Mouse (Mus musculus) C2C12 (cell line): ENCODE data around the gene Aspscr1. TPM values are rescaled to one million over a fixed set of nuclear protein-coding genes. Genes with fewer than 3 reads are reported as not detected.

Experiments used
- H3K27me3 ChIP-seq: one replicate; pipeline ENCODE4 v1.6.1; 2011; ENCODE audit not compliant: control insufficient read depth, insufficient read depth, insufficient read length
- H3K36me3 ChIP-seq: one replicate; pipeline ENCODE4 v1.6.1; 2011; ENCODE audit not compliant: control insufficient read depth, insufficient read depth
- H3K4me3 ChIP-seq: one replicate; pipeline ENCODE4 v1.5.1; 2011; ENCODE audit warnings: mild to moderate bottlenecking, control low read depth; ENCODE audit not compliant: poor library complexity, insufficient read depth, severe bottlenecking
- H3K79me2 ChIP-seq: one replicate; pipeline ENCODE4 v1.6.1; 2011; ENCODE audit not compliant: control insufficient read depth, insufficient read depth
- H3K79me3 ChIP-seq: one replicate; pipeline ENCODE4 v1.6.1; 2011; ENCODE audit warnings: low read depth, control low read depth
- H3ac ChIP-seq: one replicate; pipeline ENCODE3; 2011; ENCODE audit warnings: low read depth; ENCODE audit not compliant: control insufficient read depth, insufficient read length
- CEBPB ChIP-seq: IDR thresholded peaks from one replicate; pipeline ENCODE4 v1.6.1; 2011; ENCODE audit warnings: low read depth, mild to moderate bottlenecking, control low read depth, moderate library complexity
- CTCF ChIP-seq: IDR thresholded peaks from one replicate; pipeline ENCODE4 v1.5.1; 2011; ENCODE audit not compliant: control insufficient read depth, insufficient read depth, insufficient read length
- FOSL1 ChIP-seq: IDR thresholded peaks from one replicate; pipeline ENCODE4 v1.8.0; 2011; ENCODE audit warnings: mild to moderate bottlenecking, low read length; ENCODE audit not compliant: poor library complexity, insufficient read depth, severe bottlenecking
- MAX ChIP-seq: IDR thresholded peaks from one replicate; pipeline ENCODE4 v1.6.1; 2011; ENCODE audit warnings: mild to moderate bottlenecking, control low read depth
- MYOD1 ChIP-seq: IDR thresholded peaks from one replicate; pipeline ENCODE4 v1.6.1; 2011; ENCODE audit warnings: low read depth; ENCODE audit not compliant: control insufficient read depth, insufficient read length
- MYOG ChIP-seq: IDR thresholded peaks from one replicate; pipeline ENCODE4 v1.6.1; 2011; ENCODE audit not compliant: control insufficient read depth, insufficient read length; ENCODE audit errors: extremely low read depth
- USF1 ChIP-seq: IDR thresholded peaks from one replicate; pipeline ENCODE4 v1.6.1; 2011; ENCODE audit warnings: low read depth, mild to moderate bottlenecking, control low read depth, moderate library complexity
- polyA plus RNA-seq: library from polyadenylated mRNA; unstranded; fragments of >200 nt; fragmentation: generic; extraction: Trizol; gene quantifications from one replicate; pipeline ENCODE4 v1.2.1, GENCODE M21; 2012; ENCODE audit warnings: missing spikeins

The Aspscr1 gene
- polyA plus RNA-seq, 1 experiment, result 66.0 TPM

DNA sequence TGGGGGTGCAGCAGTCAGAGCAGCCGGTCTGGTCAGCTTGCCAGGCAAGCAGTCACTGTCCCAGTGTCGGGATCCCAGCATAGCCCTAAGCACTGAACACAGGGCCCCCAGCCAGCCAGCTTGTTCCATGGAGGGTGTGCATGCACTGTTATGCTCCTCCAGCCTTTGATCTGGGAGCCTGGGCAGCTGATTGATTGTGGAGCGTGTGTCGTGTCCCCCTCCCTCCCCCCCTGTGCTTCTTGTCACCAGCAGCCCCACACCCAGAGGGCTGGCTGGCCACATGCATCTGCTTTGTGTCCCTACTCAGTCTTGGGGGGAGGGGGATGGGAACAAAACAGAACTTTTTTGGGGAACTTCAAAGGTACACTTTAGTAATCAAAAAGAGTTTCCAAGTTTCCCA lies 22.4 kb downstream of the Aspscr1 start:
- H3K79me2 ChIP-seq, result peaks cover 74% of the 10 kb centered on the region
- no peaks in the 10 kb centered on the region for H3K27me3 ChIP-seq
- peaks cover 52% of the 10 kb centered on the region for H3K36me3 ChIP-seq
- no peak for TF ChIP-seq MAX
- TF ChIP-seq USF1, result no peak
- no peak for TF ChIP-seq MYOG
- TF ChIP-seq FOSL1, result no peak
- TF ChIP-seq CTCF, result no peak
- no peak for TF ChIP-seq CEBPB
- no peak for TF ChIP-seq MYOD1
- H3ac ChIP-seq, result no peak overlapping the region
- H3K79me3 ChIP-seq, result peaks cover 19% of the 10 kb centered on the region
- H3K4me3 ChIP-seq, result no peak overlapping the region

DNA sequence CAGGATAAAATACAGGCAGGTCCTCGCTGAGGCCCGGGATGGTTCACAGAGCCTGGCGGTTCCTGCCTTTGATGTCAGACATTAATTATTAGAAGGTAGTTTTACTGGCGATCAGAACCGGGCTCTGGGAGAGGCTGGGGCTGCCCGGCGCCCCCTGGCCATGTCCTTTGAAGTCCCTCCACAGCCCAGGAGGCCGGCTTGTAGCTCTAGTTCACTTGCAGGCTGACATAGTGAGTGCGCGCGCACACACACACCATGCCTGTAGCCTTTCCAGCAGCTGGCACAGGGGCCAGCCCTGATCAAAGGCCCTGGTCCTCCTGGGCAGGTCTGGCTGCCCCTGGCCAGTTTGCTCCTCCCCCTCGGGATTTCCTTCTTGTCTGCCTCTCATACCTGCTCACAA lies 22.9 kb downstream of the Aspscr1 start:
- Histone ChIP-seq H3K79me2 (peaks cover 78% of the 10 kb centered on the region), H3K4me3 (no peak overlapping the region), H3ac (no peak overlapping the region), H3K36me3 (peaks cover 52% of the 10 kb centered on the region), H3K27me3 (no peaks in the 10 kb centered on the region), H3K79me3 (peaks cover 19% of the 10 kb centered on the region)
- TF ChIP-seq CEBPB, result no peak
- TF ChIP-seq MYOG, result no peak
- no peak for TF ChIP-seq CTCF
- no peak for TF ChIP-seq MYOD1

GRCm38 (mm10) chr11:120696568-120696967 lies 23.8 kb downstream of the Aspscr1 start:
- no peaks in the 10 kb centered on the region for H3K27me3 ChIP-seq
- H3K36me3 ChIP-seq, result peaks cover 55% of the 10 kb centered on the region
- TF ChIP-seq CTCF, result no peak
- TF ChIP-seq MAX, result no peak
- no peak for TF ChIP-seq USF1
- TF ChIP-seq MYOD1, result no peak
- no peak for TF ChIP-seq MYOG
- TF ChIP-seq CEBPB, result no peak
- no peak for TF ChIP-seq FOSL1
- peaks cover 15% of the 10 kb centered on the region for H3K79me3 ChIP-seq
- no peak overlapping the region for H3K4me3 ChIP-seq
- H3K79me2 ChIP-seq, result peaks cover 82% of the 10 kb centered on the region
- H3ac ChIP-seq, result no peak overlapping the region

DNA sequence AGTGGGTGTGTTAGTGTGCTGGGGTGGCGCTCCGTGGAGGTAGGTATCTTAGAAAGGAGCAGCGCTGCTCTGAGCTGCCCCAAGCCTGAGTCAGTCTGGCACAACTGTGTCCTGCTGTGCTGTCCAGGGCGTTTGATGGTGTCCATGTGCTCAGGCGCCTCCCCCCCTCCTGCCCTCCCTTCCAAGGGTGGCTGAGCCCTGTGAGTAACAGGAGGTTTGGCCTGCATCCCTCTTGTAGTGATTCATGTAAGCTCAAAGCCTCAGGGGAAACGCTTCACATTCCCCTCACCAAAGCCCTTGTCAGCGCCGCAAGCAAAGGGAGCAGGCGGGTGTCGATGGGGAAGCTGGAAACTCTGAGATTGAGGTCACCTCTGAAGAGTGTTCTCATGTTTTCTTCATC lies 25.0 kb downstream of the Aspscr1 start:
- Histone ChIP-seq H3K27me3 (no peaks in the 10 kb centered on the region), H3K4me3 (no peak overlapping the region), H3K79me2 (peaks cover 71% of the 10 kb centered on the region), H3K79me3 (peaks cover 15% of the 10 kb centered on the region), H3ac (no peak overlapping the region), H3K36me3 (peaks cover 54% of the 10 kb centered on the region)
- TF ChIP-seq MAX (peak; percentile 98), CTCF (no peak), USF1 (no peak), CEBPB (no peak), FOSL1 (peak; percentile 12), MYOD1 (peak; percentile 51), MYOG (no peak)

DNA sequence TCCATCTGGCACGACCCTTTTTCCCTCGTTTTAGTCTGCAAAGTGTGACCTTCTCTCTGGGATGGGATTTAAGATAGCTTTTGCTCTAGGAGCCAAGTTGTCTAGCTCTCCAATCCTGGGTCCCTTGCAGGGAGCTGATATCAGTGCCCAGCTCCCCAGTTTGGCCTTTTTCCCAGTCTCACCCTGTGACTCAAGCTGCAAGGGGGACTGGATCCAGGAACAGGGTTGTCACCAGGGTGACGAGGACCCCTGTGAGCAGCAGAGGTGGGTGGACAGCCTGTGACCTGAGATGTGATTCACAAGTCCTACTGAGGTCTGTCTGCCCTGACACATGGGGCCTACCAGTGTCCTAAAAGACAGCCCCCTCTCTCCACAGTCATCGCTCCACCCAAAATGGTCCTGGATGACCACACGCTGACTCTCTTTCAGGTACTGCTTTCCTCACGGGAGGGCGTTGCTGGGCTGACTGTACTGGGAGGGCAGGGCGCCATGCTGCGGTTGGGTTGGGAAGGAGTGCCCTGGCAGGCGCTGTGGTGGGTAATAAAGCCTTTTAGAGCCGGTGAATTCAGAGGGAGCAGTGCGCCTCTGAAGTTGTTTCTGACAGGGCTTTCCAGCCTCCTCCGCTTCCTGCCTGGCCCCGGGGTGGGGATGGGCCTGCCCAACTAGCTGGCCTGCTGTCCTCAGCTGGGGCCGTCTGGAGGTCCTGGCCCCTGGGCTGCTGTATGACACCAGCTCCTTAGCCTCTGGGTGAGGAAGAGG lies 31.1 kb downstream of the Aspscr1 start:
- H3ac ChIP-seq, result peak overlapping the region; percentile 22
- H3K27me3 ChIP-seq, result no peaks in the 10 kb centered on the region
- TF ChIP-seq USF1, result no peak
- peak; percentile 39 for TF ChIP-seq CTCF
- no peak for TF ChIP-seq MYOD1
- no peak for TF ChIP-seq MYOG
- peak; percentile 2 for TF ChIP-seq FOSL1
- peaks cover 5% of the 10 kb centered on the region for H3K79me3 ChIP-seq
- H3K36me3 ChIP-seq, result peaks cover 36% of the 10 kb centered on the region
- no peak overlapping the region for H3K4me3 ChIP-seq
- H3K79me2 ChIP-seq, result peaks cover 25% of the 10 kb centered on the region
